Mouse (Mus musculus) midbrain, embryonic 14.5 days (tissue): ENCODE data around the gene Tbc1d17. TPM values are rescaled to one million over a fixed set of nuclear protein-coding genes. Genes with fewer than 3 reads are reported as not detected.
A peak's percentile ranks its signal among the peaks of the same experiment; 100 is the strongest.

Experiments used
- ATAC-seq: fragments of 200-750 bp; cut with Nextera tagmentation; 2 replicates; pipeline ENCODE4 v1.8.0; 2017; ENCODE audit warnings: moderate number of reproducible peaks, moderate library complexity; ENCODE audit not compliant: low FRiP score, low TSS enrichment
- DNase-seq: peaks from one replicate; pipeline ENCODE4 v3.0.0-alpha.2; 2015
- H3K27ac ChIP-seq: fragments of 300-500 bp; sonication (generic); replicated peaks from 2 replicates; pipeline ENCODE4 v1.5.1; 2014; ENCODE audit warnings: mild to moderate bottlenecking, low read depth, low read length, moderate library complexity
- H3K27me3 ChIP-seq: fragments of 300-500 bp; sonication (generic); 2 replicates; pipeline ENCODE4 v1.6.1; 2014; ENCODE audit warnings: low read length, control low read depth, mixed read lengths; ENCODE audit not compliant: control insufficient read depth, insufficient read depth
- H3K36me3 ChIP-seq: fragments of 300-500 bp; sonication (generic); 2 replicates; pipeline ENCODE4 v1.6.1; 2014; ENCODE audit warnings: low read length, control low read depth; ENCODE audit not compliant: control insufficient read depth, insufficient read depth
- H3K4me1 ChIP-seq: fragments of 300-500 bp; sonication (generic); 2 replicates; pipeline ENCODE4 v1.6.1; 2014; ENCODE audit warnings: mild to moderate bottlenecking, antibody characterized with exemption, low read length, control low read depth; ENCODE audit not compliant: control insufficient read depth, insufficient read depth
- H3K4me2 ChIP-seq: fragments of 300-500 bp; sonication (generic); 2 replicates; pipeline ENCODE4 v1.6.1; 2014; ENCODE audit warnings: mild to moderate bottlenecking, low read length, moderate library complexity
- H3K4me3 ChIP-seq: fragments of 300-500 bp; sonication (generic); replicated peaks from 2 replicates; pipeline ENCODE4 v1.5.1; 2014; ENCODE audit warnings: low read depth, low read length
- H3K9ac ChIP-seq: fragments of 300-500 bp; sonication (generic); replicated peaks from 2 replicates; pipeline ENCODE4 v1.6.1; 2014; ENCODE audit warnings: mild to moderate bottlenecking, low read length, moderate library complexity
- H3K9me3 ChIP-seq: fragments of 300-500 bp; sonication (generic); 2 replicates; pipeline ENCODE4 v1.6.1; 2016; ENCODE audit warnings: low read length, control low read depth, mixed read lengths; ENCODE audit not compliant: control insufficient read depth
- WGBS: fragments of 180-500 bp; shearing (Covaris S2); extraction: QIAGEN DNeasy Blood & Tissue Kit; methylation state at CpG from one replicate; pipeline ENCODE4 v1.1.7; 2014; 5-methylcytosine and 5-hydroxymethylcytosine counted together
- polyA plus RNA-seq: library from polyadenylated mRNA; unstranded; fragments of >200 nt; fragmentation: Nextera tagmentation; extraction: Ambion mirVana; gene quantifications from 2 replicates; pipeline ENCODE4 v1.2.1, GENCODE M21; 2014

Tbc1d17 gene
- polyA plus RNA-seq, 1 experiment from 2014 or later = 107 TPM

DNA sequence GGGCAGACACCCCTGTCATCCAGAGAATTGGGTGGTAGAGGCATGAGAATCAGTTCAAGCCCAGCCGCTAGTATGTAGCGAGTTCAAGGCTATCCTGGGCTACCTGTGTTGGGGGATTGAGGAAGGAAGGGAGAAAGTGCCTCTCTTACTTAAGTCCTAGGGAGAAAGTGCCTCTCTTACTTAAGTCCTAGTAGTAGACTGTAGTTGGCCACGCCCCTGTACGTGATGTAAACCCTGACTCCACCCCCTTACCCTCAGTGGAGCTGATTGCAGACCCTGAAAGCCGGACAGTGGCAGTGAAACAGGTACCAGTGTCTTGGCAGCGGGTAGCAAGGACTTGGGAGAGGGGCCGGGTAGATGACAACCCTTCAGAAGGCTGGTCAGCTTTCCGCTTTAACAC, 9.0 kb upstream of the Tbc1d17 start:
- H3K9ac ChIP-seq = peak overlapping the region; percentile 78
- 27% methylated on average over 8 of the region's 8 CpGs for WGBS
- peaks cover 28% of the 10 kb centered on the region for H3K36me3 ChIP-seq
- peak overlapping the region; percentile 90 for H3K4me2 ChIP-seq
- peak overlapping the region; percentile 69 for H3K4me3 ChIP-seq
- H3K9me3 ChIP-seq = no peaks in the 10 kb centered on the region
- DNase-seq = no peak
- peak overlapping the region; percentile 91 for H3K27ac ChIP-seq
- peaks cover 31% of the 10 kb centered on the region for H3K4me1 ChIP-seq
- no peaks in the 10 kb centered on the region for H3K27me3 ChIP-seq
- ATAC-seq = no peak

DNA sequence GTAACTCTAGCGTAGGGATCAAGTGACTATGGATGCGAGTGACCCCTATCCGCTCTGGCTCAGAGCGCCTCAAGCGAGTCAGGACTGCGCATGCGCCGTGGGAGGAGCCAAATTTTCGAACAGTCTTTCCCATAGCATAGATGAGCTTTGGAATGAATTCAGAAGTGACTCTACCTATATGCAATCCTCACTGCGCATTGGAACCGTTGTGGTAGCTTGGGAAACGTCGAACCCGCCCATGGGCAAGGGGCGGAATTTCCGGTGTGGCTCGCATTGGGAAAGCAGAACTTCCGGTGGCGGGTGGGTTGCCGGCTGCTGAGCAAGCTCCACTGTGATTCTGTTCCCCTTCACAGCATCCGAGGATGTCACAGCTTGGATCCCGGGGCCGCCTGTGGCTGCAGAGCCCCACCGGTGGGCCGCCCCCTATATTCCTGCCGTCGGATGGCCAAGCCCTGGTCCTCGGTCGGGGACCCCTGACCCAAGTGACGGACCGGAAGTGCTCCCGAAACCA, 8.2 kb upstream of the Tbc1d17 start, which contains the start of gene Pnkp:
TSS of gene Pnkp (plus strand) at position 98 of the 511 bp plus-strand sequence.
- Histone ChIP-seq H3K27me3 (no peaks in the 10 kb centered on the region), H3K27ac (peak within 1 kb of the TSS; percentile 91), H3K4me1 (peaks cover 31% of the 10 kb centered on the region), H3K4me2 (peak within 1 kb of the TSS; percentile 90), H3K4me3 (peak within 1 kb of the TSS; percentile 69), H3K9ac (peak within 1 kb of the TSS; percentile 78), H3K36me3 (peaks cover 25% of the 10 kb centered on the region), H3K9me3 (no peaks in the 10 kb centered on the region)
- DNase-seq (peak; percentile 94), ATAC-seq (peak; percentile 41; the same call in 1 of the 2 replicates)
- under 1% methylated on average over 32 of the region's 32 CpGs for WGBS

DNA sequence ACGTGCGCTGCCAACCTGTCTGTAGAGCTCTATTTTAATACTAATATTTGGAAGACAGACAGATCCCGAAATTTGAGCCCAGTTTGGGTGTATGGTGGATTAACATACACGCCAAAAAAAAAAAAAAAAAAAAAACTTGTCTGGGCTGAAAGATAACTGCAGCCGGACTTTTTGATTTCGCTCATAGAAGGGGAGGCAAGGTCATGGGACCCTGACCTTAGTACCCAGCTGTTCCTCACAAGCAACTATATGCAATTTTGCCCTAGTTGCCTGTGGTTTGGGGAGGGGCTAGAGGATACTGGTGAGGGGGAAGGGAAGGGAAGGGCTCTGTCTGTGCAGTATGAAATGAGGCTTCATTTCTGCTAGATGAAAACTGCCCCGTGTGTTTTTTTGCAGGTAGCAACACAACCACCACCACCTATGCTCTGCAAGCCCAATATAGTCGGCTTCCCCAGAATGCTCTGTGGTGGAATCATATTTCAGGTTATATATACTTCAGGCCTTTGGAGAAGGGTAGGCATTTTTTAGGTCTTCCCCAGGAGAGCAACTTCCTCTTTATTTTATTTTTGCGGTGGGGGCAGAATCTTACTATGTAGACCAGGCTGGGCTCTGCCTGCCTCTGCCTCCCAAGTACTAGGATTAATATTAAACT, 7.5 kb upstream of the Tbc1d17 start:
- H3K36me3 ChIP-seq = peaks cover 22% of the 10 kb centered on the region
- peak overlapping the region; percentile 69 for H3K4me3 ChIP-seq
- H3K27me3 ChIP-seq = no peaks in the 10 kb centered on the region
- H3K27ac ChIP-seq = peak overlapping the region; percentile 91
- 69% methylated on average over 9 of the region's 9 CpGs for WGBS
- peaks cover 31% of the 10 kb centered on the region for H3K4me1 ChIP-seq
- H3K9me3 ChIP-seq = no peaks in the 10 kb centered on the region
- H3K4me2 ChIP-seq = peak overlapping the region; percentile 90
- 0 out of 2 replicates have a peak overlapping the region, but pooled peaks have one; percentile 78 for H3K9ac ChIP-seq
- ATAC-seq (no peak), DNase-seq (no peak)

DNA sequence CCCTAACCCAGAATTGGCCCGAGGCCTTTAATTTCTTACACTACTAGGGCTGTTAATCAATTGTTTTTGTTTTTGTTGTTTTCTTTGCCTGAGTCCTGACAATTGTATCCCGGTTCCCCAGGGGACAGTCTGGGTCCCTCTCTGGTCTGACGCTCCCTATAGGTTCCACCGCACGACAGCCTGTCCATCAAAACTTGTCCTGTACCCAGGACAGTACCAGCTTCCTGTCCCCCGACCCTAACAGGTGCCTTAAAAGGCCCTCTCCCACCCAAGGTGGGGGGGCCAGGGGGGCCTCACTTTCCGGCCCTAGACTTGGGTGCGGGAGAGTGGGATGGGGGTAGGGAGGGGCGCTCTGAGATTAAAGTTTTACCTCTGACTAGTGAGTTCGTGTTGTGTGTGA, 6.2 kb upstream of the Tbc1d17 start:
- H3K36me3 ChIP-seq = peaks cover 20% of the 10 kb centered on the region
- H3K27me3 ChIP-seq = no peaks in the 10 kb centered on the region
- 33% methylated on average over 10 of the region's 10 CpGs for WGBS
- DNase-seq (no peak), ATAC-seq (no peak)
- no peaks in the 10 kb centered on the region for H3K9me3 ChIP-seq
- H3K27ac ChIP-seq = peak overlapping the region; percentile 85
- H3K4me3 ChIP-seq = peak overlapping the region; percentile 42
- H3K4me1 ChIP-seq = peaks cover 40% of the 10 kb centered on the region
- H3K9ac ChIP-seq = peak overlapping the region; percentile 67
- peak overlapping the region; percentile 72 for H3K4me2 ChIP-seq

DNA sequence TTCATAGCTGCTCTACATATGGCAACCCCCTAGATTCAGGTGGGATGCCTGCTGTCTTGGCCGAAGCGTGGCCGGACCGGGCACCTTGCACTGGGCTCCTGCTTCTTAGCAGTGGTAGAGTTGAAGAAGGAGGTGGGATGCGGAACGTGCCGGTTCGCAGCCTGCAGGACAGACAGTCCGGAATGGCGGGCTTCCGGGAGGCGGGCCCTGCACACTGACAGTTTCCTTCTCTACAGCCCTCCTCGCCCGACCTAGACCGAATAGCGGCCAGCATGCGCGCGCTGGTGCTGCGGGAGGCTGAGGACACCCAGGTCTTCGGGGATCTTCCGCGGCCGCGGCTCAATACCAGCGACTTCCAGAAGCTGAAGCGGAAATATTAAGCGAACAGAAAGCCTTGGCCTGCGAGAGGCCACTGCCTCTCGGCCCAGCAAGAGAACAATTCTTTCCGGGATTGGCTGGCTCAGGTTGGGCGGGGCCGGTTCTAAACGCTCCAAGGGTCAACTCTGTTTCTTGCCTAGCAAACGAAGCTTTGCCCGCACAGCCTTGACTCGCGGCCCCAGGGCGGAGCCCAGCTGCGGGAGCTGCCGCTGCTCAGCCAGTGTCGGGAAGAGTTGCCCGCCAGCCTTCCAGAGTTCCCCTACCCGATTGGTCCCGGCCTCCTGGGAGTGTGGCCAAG, 5.6 kb upstream of the Tbc1d17 start:
- ATAC-seq (0 out of 2 replicates have a peak, but pooled peaks have one; percentile 3), DNase-seq (peak; percentile 74)
- H3K27ac ChIP-seq = peak overlapping the region; percentile 85
- H3K9ac ChIP-seq = peak overlapping the region; percentile 67
- no peaks in the 10 kb centered on the region for H3K27me3 ChIP-seq
- WGBS = 2% methylated on average over 45 of the region's 45 CpGs
- no peaks in the 10 kb centered on the region for H3K9me3 ChIP-seq
- peaks cover 18% of the 10 kb centered on the region for H3K36me3 ChIP-seq
- H3K4me1 ChIP-seq = peaks cover 40% of the 10 kb centered on the region
- H3K4me2 ChIP-seq = peak overlapping the region; percentile 72
- peak overlapping the region; percentile 42 for H3K4me3 ChIP-seq

DNA sequence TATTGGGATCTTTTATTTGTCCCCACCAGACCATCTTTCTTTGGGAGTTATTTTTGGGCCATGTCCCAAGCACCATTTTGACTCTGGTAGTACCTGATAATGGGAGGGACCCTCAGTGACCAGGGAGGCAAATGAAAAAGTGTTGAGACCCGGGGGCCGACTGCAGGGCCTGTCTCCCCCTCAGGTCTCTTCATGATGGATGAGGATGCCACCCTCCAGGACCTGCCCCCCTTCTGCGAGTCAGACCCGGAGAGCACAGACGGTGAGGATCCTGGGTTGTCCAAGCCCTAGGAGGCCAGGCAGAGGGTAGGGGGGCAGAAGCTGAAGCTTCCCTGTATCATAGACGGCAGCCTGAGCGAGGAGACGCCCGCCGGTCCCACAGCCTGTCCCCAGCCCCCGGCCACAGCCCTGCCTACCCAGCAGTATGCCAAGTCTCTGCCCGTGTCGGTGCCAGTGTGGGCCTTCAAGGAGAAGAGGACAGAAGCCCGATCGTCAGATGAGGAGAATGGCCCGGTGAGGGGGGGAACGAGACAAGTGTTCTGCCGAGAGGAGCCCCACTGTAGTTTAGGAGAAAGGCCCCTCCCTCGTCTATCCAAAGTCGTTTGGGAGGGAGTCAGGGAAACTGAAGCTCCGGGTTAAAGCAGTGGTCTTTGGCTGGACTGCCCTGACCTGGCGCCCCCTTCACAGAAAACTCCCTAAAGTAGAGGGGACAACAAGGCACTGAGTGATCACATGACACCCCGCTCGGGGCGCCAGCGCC, 4.9 kb upstream of the Tbc1d17 start:
- H3K9me3 ChIP-seq = no peaks in the 10 kb centered on the region
- H3K4me2 ChIP-seq = peak overlapping the region; percentile 72
- peaks cover 40% of the 10 kb centered on the region for H3K4me1 ChIP-seq
- peaks cover 18% of the 10 kb centered on the region for H3K36me3 ChIP-seq
- no peak for DNase-seq
- H3K27me3 ChIP-seq = no peaks in the 10 kb centered on the region
- H3K4me3 ChIP-seq = peak overlapping the region; percentile 42
- ATAC-seq = no peak
- H3K9ac ChIP-seq = peak overlapping the region; percentile 67
- H3K27ac ChIP-seq = peak overlapping the region; percentile 85
- 34% methylated on average over 26 of the region's 26 CpGs for WGBS

DNA sequence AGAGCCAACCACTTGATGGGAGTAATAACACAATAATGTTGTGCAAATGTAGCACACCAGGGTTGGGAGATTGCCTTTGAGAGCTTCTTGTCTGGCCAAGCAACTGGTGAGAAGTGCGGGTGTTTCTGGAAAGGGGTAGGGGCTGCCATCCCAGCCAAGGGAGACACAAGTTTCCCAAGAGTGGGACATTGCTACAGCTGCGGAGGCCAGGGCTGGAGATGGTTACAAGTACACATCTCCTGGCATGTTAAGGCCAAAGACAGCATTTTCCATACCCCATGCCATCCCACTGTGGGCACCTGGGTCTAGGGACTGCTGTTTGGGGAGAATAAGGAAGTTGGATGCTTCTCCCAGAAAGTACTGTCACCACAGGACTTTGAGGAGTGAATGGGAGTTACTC, 4.2 kb upstream of the Tbc1d17 start:
- peaks cover 18% of the 10 kb centered on the region for H3K36me3 ChIP-seq
- H3K9me3 ChIP-seq = no peaks in the 10 kb centered on the region
- DNase-seq = no peak
- ATAC-seq = no peak
- H3K9ac ChIP-seq = no peak overlapping the region
- WGBS = 95% methylated on average over 2 of the region's 2 CpGs
- H3K27ac ChIP-seq = no peak overlapping the region
- no peak overlapping the region for H3K4me2 ChIP-seq
- peaks cover 39% of the 10 kb centered on the region for H3K4me1 ChIP-seq
- H3K27me3 ChIP-seq = no peaks in the 10 kb centered on the region
- H3K4me3 ChIP-seq = no peak overlapping the region

DNA sequence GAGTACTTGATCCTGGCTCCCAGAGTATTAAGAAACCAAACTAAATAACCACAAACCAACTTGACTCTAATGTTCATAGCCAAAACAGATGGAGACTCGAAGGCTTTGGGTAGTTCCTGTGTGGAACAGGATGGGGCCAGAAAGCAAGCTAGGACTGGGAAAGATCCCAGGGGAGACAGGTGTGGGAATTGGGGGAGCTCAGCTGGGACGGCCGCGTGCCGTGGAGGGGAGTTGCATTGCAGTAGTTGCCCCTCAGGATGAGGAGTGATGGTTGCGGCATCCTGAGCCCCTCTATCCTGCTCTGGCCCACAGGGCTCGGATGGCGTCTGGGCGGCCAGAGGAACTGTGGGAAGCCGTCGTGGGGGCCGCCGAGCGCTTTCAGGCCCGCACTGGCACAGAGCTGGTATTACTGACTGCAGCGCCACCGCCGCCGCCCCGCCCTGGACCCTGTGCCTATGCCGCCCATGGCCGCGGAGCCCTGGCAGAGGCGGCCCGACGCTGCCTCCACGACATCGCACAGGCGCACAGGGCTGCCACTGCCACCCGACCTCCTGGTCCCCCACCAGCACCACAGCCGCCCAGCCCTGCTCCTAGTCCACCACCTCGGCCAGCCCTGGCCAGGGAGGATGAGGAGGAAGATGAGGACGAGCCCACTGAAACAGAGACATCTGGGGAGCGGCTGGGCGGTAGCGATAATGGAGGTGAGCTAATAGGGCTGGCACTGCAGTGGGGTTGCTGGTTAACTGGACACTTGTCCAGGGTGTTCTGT, 3.6 kb upstream of the Tbc1d17 start:
- Histone ChIP-seq H3K9me3 (no peaks in the 10 kb centered on the region), H3K9ac (no peak overlapping the region), H3K4me2 (no peak overlapping the region), H3K4me3 (no peak overlapping the region), H3K27ac (no peak overlapping the region), H3K36me3 (peaks cover 18% of the 10 kb centered on the region), H3K27me3 (no peaks in the 10 kb centered on the region), H3K4me1 (peaks cover 40% of the 10 kb centered on the region)
- ATAC-seq = no peak
- 92% methylated on average over 36 of the region's 36 CpGs for WGBS
- DNase-seq = no peak
